Mouse (Mus musculus) liver, embryonic 13.5 days (tissue): ENCODE results near the gene Chic1. TPM values are rescaled to one million over a fixed set of nuclear protein-coding genes. Genes with fewer than 3 reads are reported as not detected.
A peak's percentile ranks its signal among the peaks of the same experiment; 100 is the strongest.

ENCODE experiments used
- ATAC-seq: fragments of 200-750 bp; cut with Nextera tagmentation; 2 replicates; pipeline ENCODE4 v1.8.0; 2017; ENCODE audit warnings: low read depth, mild to moderate bottlenecking, moderate number of reproducible peaks, moderate library complexity
- DNase-seq: peaks from one replicate; pipeline ENCODE4 v3.0.0; 2022
- H3K27ac ChIP-seq: fragments of 300-500 bp; sonication (generic); 2 replicates; pipeline ENCODE4 v1.5.1; 2015; ENCODE audit warnings: moderate library complexity, mild to moderate bottlenecking, inconsistent platforms
- H3K27me3 ChIP-seq: fragments of 300-500 bp; sonication (generic); 2 replicates; pipeline ENCODE4 v1.6.1; 2015; ENCODE audit warnings: mild to moderate bottlenecking, inconsistent platforms
- H3K36me3 ChIP-seq: fragments of 300-500 bp; sonication (generic); 2 replicates; pipeline ENCODE4 v1.6.1; 2015; ENCODE audit warnings: mild to moderate bottlenecking, inconsistent platforms
- H3K4me1 ChIP-seq: fragments of 300-500 bp; sonication (generic); replicated peaks from 2 replicates; pipeline ENCODE4 v1.6.1; 2015; ENCODE audit warnings: inconsistent platforms
- H3K4me2 ChIP-seq: fragments of 300-500 bp; sonication (generic); 2 replicates; pipeline ENCODE4 v1.6.1; 2015; ENCODE audit warnings: inconsistent platforms, mild to moderate bottlenecking, moderate library complexity
- H3K4me3 ChIP-seq: fragments of 300-500 bp; sonication (generic); replicated peaks from 2 replicates; pipeline ENCODE4 v1.5.1; 2015; ENCODE audit warnings: mild to moderate bottlenecking, inconsistent platforms
- H3K9ac ChIP-seq: fragments of 300-500 bp; sonication (generic); 2 replicates; pipeline ENCODE4 v1.6.1; 2015; ENCODE audit warnings: mild to moderate bottlenecking, inconsistent platforms
- H3K9me3 ChIP-seq: fragments of 300-500 bp; sonication (generic); replicated peaks from 2 replicates; pipeline ENCODE4 v1.6.1; 2016; ENCODE audit warnings: inconsistent platforms
- WGBS: fragments of 180-500 bp; shearing (Covaris S2); methylation state at CpG from one replicate; pipeline ENCODE4 v1.1.7; 2015; ENCODE audit not compliant: insufficient replicate concordance; 5-methylcytosine and 5-hydroxymethylcytosine counted together
- polyA plus RNA-seq: library from polyadenylated mRNA; unstranded; fragments of >200 nt; fragmentation: Nextera tagmentation; extraction: Ambion mirVana; gene quantifications from 2 replicates; pipeline ENCODE4 v1.2.1, GENCODE M21; 2015

The Chic1 gene
- polyA plus RNA-seq, 1 experiment from 2014 or later: 0.35 TPM

GRCm38 (mm10) chrX:103432293-103432692, 76.0 kb downstream of the Chic1 start:
- WGBS: 55% methylated on average over 7 of the region's 7 CpGs
- H3K27ac ChIP-seq: no peak overlapping the region
- no peak overlapping the region for H3K9ac ChIP-seq
- ATAC-seq (no peak), DNase-seq (no peak)
- no peak overlapping the region for H3K4me3 ChIP-seq
- no peaks in the 10 kb centered on the region for H3K36me3 ChIP-seq
- H3K4me2 ChIP-seq: no peak overlapping the region
- no peaks in the 10 kb centered on the region for H3K9me3 ChIP-seq
- no peaks in the 10 kb centered on the region for H3K4me1 ChIP-seq
- H3K27me3 ChIP-seq: peaks cover 29% of the 10 kb centered on the region

- Histone ChIP-seq H3K4me3 (no peak overlapping the region), H3K9me3 (no peaks in the 10 kb centered on the region), H3K27ac (no peak overlapping the region), H3K4me2 (no peak overlapping the region), H3K36me3 (no peaks in the 10 kb centered on the region), H3K9ac (no peak overlapping the region), H3K4me1 (no peaks in the 10 kb centered on the region), H3K27me3 (peaks cover 43% of the 10 kb centered on the region)
- WGBS: 15% methylated on average over 9 of the region's 9 CpGs
- DNase-seq (no peak), ATAC-seq (no peak)
Measured at GRCm38 (mm10) chrX:103438023-103438422, 81.7 kb downstream of the Chic1 start.

GRCm38 (mm10) chrX:103440803-103441202, 84.5 kb downstream of the Chic1 start:
- Histone ChIP-seq H3K4me2 (no peak overlapping the region), H3K4me3 (no peak overlapping the region), H3K9me3 (no peaks in the 10 kb centered on the region), H3K9ac (no peak overlapping the region), H3K36me3 (no peaks in the 10 kb centered on the region), H3K4me1 (no peaks in the 10 kb centered on the region), H3K27me3 (peaks cover 38% of the 10 kb centered on the region), H3K27ac (no peak overlapping the region)
- peak; percentile 11 for DNase-seq
- ATAC-seq: no peak
- 0% methylated on average over 1 of the region's 1 CpGs for WGBS

GRCm38 (mm10) chrX:103443755-103444154, 87.5 kb downstream of the Chic1 start:
- peaks cover 43% of the 10 kb centered on the region for H3K27me3 ChIP-seq
- 27% methylated on average over 7 of the region's 7 CpGs for WGBS
- no peaks in the 10 kb centered on the region for H3K9me3 ChIP-seq
- no peaks in the 10 kb centered on the region for H3K4me1 ChIP-seq
- H3K36me3 ChIP-seq: no peaks in the 10 kb centered on the region
- no peak overlapping the region for H3K4me2 ChIP-seq
- ATAC-seq (no peak), DNase-seq (peak; percentile 4)
- H3K9ac ChIP-seq: no peak overlapping the region
- no peak overlapping the region for H3K4me3 ChIP-seq
- H3K27ac ChIP-seq: no peak overlapping the region

Other genes starting within 250 kb of the Chic1 start
- gene Nap1l2, start 169.8 kb upstream of the Chic1 start, polyA plus RNA-seq: 0.10 TPM in 1 of 2 replicates, not detected in the other
- gene Cdx4, start 35.1 kb upstream of the Chic1 start, polyA plus RNA-seq: not detected in 2 replicates
- not detected in 2 replicates for gene Tsx, start 58.0 kb downstream of the Chic1 start, polyA plus RNA-seq
- gene Gm26992, start 65.5 kb downstream of the Chic1 start, polyA plus RNA-seq: not detected in 2 replicates